Mouse (Mus musculus): ENCODE data around the gene Ccdc81. TPM values are rescaled to one million over a fixed set of nuclear protein-coding genes. Genes with fewer than 3 reads are reported as not detected.

Ccdc81 gene
- not detected in 2 replicates for polyA plus RNA-seq (2016; fragmentation: Nextera tagmentation; extraction: Ambion mirVana)

GRCm38 (mm10) chr7:89903442-89904343, at the start of gene Ccdc81:
TSS of gene Ccdc81 (minus strand) at chr7:89903629.
- 42% methylated on average over 22 of the region's 22 CpGs for WGBS

GRCm38 (mm10) chr7:89949403-89949802, 46.0 kb upstream of the Ccdc81 start:
- Histone ChIP-seq H3K4me1 (no peaks in the 10 kb centered on the region), H3K27me3 (ENCODE audit: poor library complexity, severe bottlenecking) (no peaks in the 10 kb centered on the region), H3K27ac (no peak overlapping the region), H3K4me3 (no peak overlapping the region), H3K36me3 (replicated peaks) (peaks cover 13% of the 10 kb centered on the region), H3K9me3 (no peaks in the 10 kb centered on the region)
- 87% methylated on average over 4 of the region's 4 CpGs for whole genome bisulfite sequencing
- no peak for DNase-seq (ENCODE audit: extremely low spot score, low spot score)

More at GRCm38 (mm10) chr7:89903442-89904343, at the start of gene Ccdc81:
- no peaks in the 10 kb centered on the region for H3K9me3 ChIP-seq
- H3K4me1 ChIP-seq: peaks cover 15% of the 10 kb centered on the region
- DNase-seq (ENCODE audit: extremely low spot score, low spot score): peak; percentile 38
- H3K36me3 ChIP-seq (replicated peaks): no peaks in the 10 kb centered on the region
- H3K4me3 ChIP-seq: peak within 1 kb of the TSS; percentile 9; the same call in 1 of the 2 replicates
- no peaks in the 10 kb centered on the region for H3K27me3 ChIP-seq (ENCODE audit: poor library complexity, severe bottlenecking)
- H3K27ac ChIP-seq: no peak within 1 kb of the TSS

- Histone ChIP-seq H3K27me3 (ENCODE audit: poor library complexity, severe bottlenecking) (no peaks in the 10 kb centered on the region), H3K4me1 (no peaks in the 10 kb centered on the region), H3K4me3 (no peak overlapping the region), H3K9me3 (no peaks in the 10 kb centered on the region), H3K36me3 (replicated peaks) (0 out of 2 replicates have a peak, but pooled peaks cover under 1% of the 10 kb centered on the region), H3K27ac (no peak overlapping the region)
- no peak for DNase-seq (ENCODE audit: extremely low spot score, low spot score)
- WGBS: 93% methylated on average over 7 of the region's 7 CpGs
Measured at GRCm38 (mm10) chr7:89948026-89948425, 44.6 kb upstream of the Ccdc81 start.

GRCm38 (mm10) chr7:89940571-89941463, 37.4 kb upstream of the Ccdc81 start, which contains the start of gene Hikeshi:
TSS of gene Hikeshi (minus strand) at chr7:89941204.
- peak within 1 kb of the TSS; percentile 86 for H3K4me3 ChIP-seq
- peak; percentile 93 for DNase-seq (ENCODE audit: extremely low spot score, low spot score)
- no peaks in the 10 kb centered on the region for H3K9me3 ChIP-seq
- H3K27me3 ChIP-seq (ENCODE audit: poor library complexity, severe bottlenecking): no peaks in the 10 kb centered on the region
- WGBS: under 1% methylated on average over 45 of the region's 45 CpGs
- peaks cover 11% of the 10 kb centered on the region for H3K4me1 ChIP-seq
- H3K27ac ChIP-seq: peak within 1 kb of the TSS; percentile 93
- H3K36me3 ChIP-seq (replicated peaks): no peaks in the 10 kb centered on the region

GRCm38 (mm10) chr7:89939497-89940353, 36.3 kb upstream of the Ccdc81 start:
- Histone ChIP-seq H3K4me3 (peak overlapping the region; percentile 86), H3K9me3 (no peaks in the 10 kb centered on the region), H3K4me1 (peaks cover 11% of the 10 kb centered on the region), H3K27me3 (ENCODE audit: poor library complexity, severe bottlenecking) (no peaks in the 10 kb centered on the region), H3K27ac (peak overlapping the region; percentile 93), H3K36me3 (replicated peaks) (peaks cover 6% of the 10 kb centered on the region)
- DNase-seq (ENCODE audit: extremely low spot score, low spot score): no peak
- 60% methylated on average over 15 of the region's 15 CpGs for WGBS

GRCm38 (mm10) chr7:89923441-89924180, 20.2 kb upstream of the Ccdc81 start:
- no peaks in the 10 kb centered on the region for H3K27me3 ChIP-seq (ENCODE audit: poor library complexity, severe bottlenecking)
- H3K36me3 ChIP-seq (replicated peaks): peaks cover 58% of the 10 kb centered on the region
- 97% methylated on average over 15 of the region's 15 CpGs for WGBS
- no peaks in the 10 kb centered on the region for H3K4me1 ChIP-seq
- H3K27ac ChIP-seq: no peak overlapping the region
- H3K9me3 ChIP-seq: no peaks in the 10 kb centered on the region
- DNase-seq (ENCODE audit: extremely low spot score, low spot score): no peak
- H3K4me3 ChIP-seq: no peak overlapping the region

GRCm38 (mm10) chr7:89917776-89918175, 14.3 kb upstream of the Ccdc81 start:
- no peak for DNase-seq (ENCODE audit: extremely low spot score, low spot score)
- Histone ChIP-seq H3K4me3 (no peak overlapping the region), H3K27me3 (ENCODE audit: poor library complexity, severe bottlenecking) (no peaks in the 10 kb centered on the region), H3K9me3 (no peaks in the 10 kb centered on the region), H3K27ac (no peak overlapping the region), H3K36me3 (replicated peaks) (peaks cover 54% of the 10 kb centered on the region), H3K4me1 (no peaks in the 10 kb centered on the region)
- WGBS: over 99% methylated on average over 4 of the region's 4 CpGs

- 95% methylated on average over 5 of the region's 5 CpGs for WGBS
- H3K36me3 ChIP-seq (replicated peaks): peaks cover 46% of the 10 kb centered on the region
- H3K4me3 ChIP-seq: no peak overlapping the region
- H3K27ac ChIP-seq: no peak overlapping the region
- H3K4me1 ChIP-seq: no peaks in the 10 kb centered on the region
- H3K9me3 ChIP-seq: no peaks in the 10 kb centered on the region
- DNase-seq (ENCODE audit: extremely low spot score, low spot score): no peak
- H3K27me3 ChIP-seq (ENCODE audit: poor library complexity, severe bottlenecking): no peaks in the 10 kb centered on the region
Measured at GRCm38 (mm10) chr7:89916711-89917110, 13.3 kb upstream of the Ccdc81 start.

GRCm38 (mm10) chr7:89913432-89914158, 10.2 kb upstream of the Ccdc81 start:
- Histone ChIP-seq H3K4me1 (no peaks in the 10 kb centered on the region), H3K9me3 (no peaks in the 10 kb centered on the region), H3K36me3 (replicated peaks) (peaks cover 30% of the 10 kb centered on the region), H3K27me3 (ENCODE audit: poor library complexity, severe bottlenecking) (no peaks in the 10 kb centered on the region), H3K4me3 (no peak overlapping the region), H3K27ac (no peak overlapping the region)
- WGBS: 93% methylated on average over 3 of the region's 3 CpGs
- DNase-seq (ENCODE audit: extremely low spot score, low spot score): no peak

- 90% methylated on average over 3 of the region's 3 CpGs for WGBS
- no peak overlapping the region for H3K4me3 ChIP-seq
- H3K4me1 ChIP-seq: 0 out of 2 replicates have a peak, but pooled peaks cover 3% of the 10 kb centered on the region
- peaks cover 22% of the 10 kb centered on the region for H3K36me3 ChIP-seq (replicated peaks)
- H3K27me3 ChIP-seq (ENCODE audit: poor library complexity, severe bottlenecking): no peaks in the 10 kb centered on the region
- DNase-seq (ENCODE audit: extremely low spot score, low spot score): no peak
- H3K27ac ChIP-seq: no peak overlapping the region
- H3K9me3 ChIP-seq: no peaks in the 10 kb centered on the region
Measured at GRCm38 (mm10) chr7:89912356-89912755, 8.9 kb upstream of the Ccdc81 start.

- DNase-seq (ENCODE audit: extremely low spot score, low spot score): no peak
- Histone ChIP-seq H3K27me3 (ENCODE audit: poor library complexity, severe bottlenecking) (no peaks in the 10 kb centered on the region), H3K36me3 (replicated peaks) (no peaks in the 10 kb centered on the region), H3K27ac (no peak overlapping the region), H3K4me1 (0 out of 2 replicates have a peak, but pooled peaks cover 3% of the 10 kb centered on the region), H3K9me3 (no peaks in the 10 kb centered on the region), H3K4me3 (no peak overlapping the region)
- WGBS: 83% methylated on average over 4 of the region's 4 CpGs
Measured at GRCm38 (mm10) chr7:89909711-89910110, 6.3 kb upstream of the Ccdc81 start.

Data from forebrain, embryonic 10.5 days (tissue).